Mouse (Mus musculus) testis, adult 2 months (tissue): Measurements from ENCODE around the gene Mlf2. TPM values are rescaled to one million over a fixed set of nuclear protein-coding genes. Genes with fewer than 3 reads are reported as not detected.
A peak's percentile ranks its signal among the peaks of the same experiment; 100 is the strongest.

Source experiments
- H3K27ac ChIP-seq: fragments of 200-500 bp; 2 replicates; pipeline ENCODE4 v1.5.1; 2012; ENCODE audit warnings: low read depth, low read length; ENCODE audit not compliant: control insufficient read depth, insufficient read depth
- H3K27me3 ChIP-seq: fragments of 200-500 bp; 2 replicates; pipeline ENCODE4 v1.6.1; 2012; ENCODE audit warnings: mild to moderate bottlenecking, low read length, moderate library complexity; ENCODE audit not compliant: control insufficient read depth, insufficient read depth
- H3K36me3 ChIP-seq: fragments of 200-500 bp; 2 replicates; pipeline ENCODE4 v1.6.1; 2012; ENCODE audit warnings: mild to moderate bottlenecking, low read length; ENCODE audit not compliant: control insufficient read depth, insufficient read depth
- H3K4me1 ChIP-seq: fragments of 200-500 bp; 2 replicates; pipeline ENCODE4 v1.6.1; 2012; ENCODE audit warnings: low read length; ENCODE audit not compliant: control insufficient read depth, insufficient read depth
- H3K4me3 ChIP-seq: fragments of 200-500 bp; 2 replicates; pipeline ENCODE4 v1.5.1; 2012; ENCODE audit warnings: low read depth, mild to moderate bottlenecking, low read length, moderate library complexity, mixed read lengths; ENCODE audit not compliant: control insufficient read depth
- CTCF ChIP-seq: fragments of 200-500 bp; IDR thresholded peaks from 2 replicates; pipeline ENCODE4 v1.5.1; 2012; ENCODE audit warnings: low read depth, mild to moderate bottlenecking, inconsistent platforms, low read length, moderate library complexity; ENCODE audit not compliant: control insufficient read depth, insufficient read depth, insufficient replicate concordance
- POLR2A ChIP-seq: fragments of 200-500 bp; IDR thresholded peaks from 2 replicates; pipeline ENCODE4 v1.6.1; 2012; ENCODE audit warnings: low read depth, mild to moderate bottlenecking, inconsistent platforms, low read length, moderate library complexity; ENCODE audit not compliant: control insufficient read depth
- polyA plus RNA-seq: library from polyadenylated mRNA; depleted of rRNA; stranded (reverse); fragments of >200 nt; gene quantifications from 2 replicates; pipeline ENCODE4 v1.2.3, GENCODE M21; 2012

The Mlf2 gene
- polyA plus RNA-seq, 1 experiment, result 75.4 TPM

- H3K4me3 ChIP-seq, result peak overlapping the region; percentile 11
- no peaks in the 10 kb centered on the region for H3K36me3 ChIP-seq
- peaks cover 30% of the 10 kb centered on the region for H3K4me1 ChIP-seq
- H3K27me3 ChIP-seq, result peaks cover 5% of the 10 kb centered on the region
- TF ChIP-seq POLR2A, result no peak
- TF ChIP-seq CTCF, result no peak
- H3K27ac ChIP-seq, result no peak overlapping the region
Measured at GRCm38 (mm10) chr6:124914511-124914910, 16.7 kb upstream of the Mlf2 start.

DNA sequence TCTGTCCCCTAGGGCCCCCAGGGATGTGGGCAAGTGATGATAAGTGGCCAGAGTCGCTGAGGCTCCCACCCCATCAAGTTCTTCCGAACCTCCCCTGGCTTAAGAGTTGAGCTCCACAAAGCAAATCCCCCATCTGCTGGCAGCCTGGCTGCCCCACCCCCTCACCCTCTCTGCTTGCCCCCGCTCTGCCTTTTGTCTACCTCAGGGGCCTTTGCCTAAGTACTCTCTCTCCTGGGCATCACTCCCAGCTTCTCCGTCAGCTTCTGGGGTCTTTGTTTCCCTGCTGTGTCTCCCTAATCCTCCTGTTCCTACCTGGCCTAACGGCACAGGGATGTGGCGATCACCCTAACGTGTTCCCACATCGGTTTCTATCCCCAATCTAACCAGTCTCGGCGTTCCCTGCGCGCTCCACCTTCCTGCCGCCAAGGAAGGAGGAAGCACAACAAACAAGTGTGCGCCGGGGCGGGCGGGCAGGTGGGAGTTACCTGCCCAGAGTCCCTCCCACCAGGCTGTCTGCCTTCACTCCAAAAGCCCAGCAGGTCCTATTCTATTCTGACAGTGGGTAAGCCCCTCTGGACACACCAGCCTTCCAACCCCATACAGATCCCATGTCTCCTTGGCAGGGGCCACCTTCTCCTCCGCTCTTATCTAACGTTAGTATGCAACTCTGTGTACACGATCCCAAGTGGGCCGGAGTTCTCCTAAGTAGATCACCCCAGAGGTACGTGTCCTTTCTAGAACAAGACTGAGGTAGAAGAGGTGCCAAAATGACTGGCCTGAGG, 15.8 kb upstream of the Mlf2 start:
- H3K27ac ChIP-seq, result no peak overlapping the region
- peaks cover 5% of the 10 kb centered on the region for H3K27me3 ChIP-seq
- peaks cover 24% of the 10 kb centered on the region for H3K4me1 ChIP-seq
- H3K4me3 ChIP-seq, result peak overlapping the region; percentile 83
- no peaks in the 10 kb centered on the region for H3K36me3 ChIP-seq
- TF ChIP-seq POLR2A, result no peak
- TF ChIP-seq CTCF, result no peak

DNA sequence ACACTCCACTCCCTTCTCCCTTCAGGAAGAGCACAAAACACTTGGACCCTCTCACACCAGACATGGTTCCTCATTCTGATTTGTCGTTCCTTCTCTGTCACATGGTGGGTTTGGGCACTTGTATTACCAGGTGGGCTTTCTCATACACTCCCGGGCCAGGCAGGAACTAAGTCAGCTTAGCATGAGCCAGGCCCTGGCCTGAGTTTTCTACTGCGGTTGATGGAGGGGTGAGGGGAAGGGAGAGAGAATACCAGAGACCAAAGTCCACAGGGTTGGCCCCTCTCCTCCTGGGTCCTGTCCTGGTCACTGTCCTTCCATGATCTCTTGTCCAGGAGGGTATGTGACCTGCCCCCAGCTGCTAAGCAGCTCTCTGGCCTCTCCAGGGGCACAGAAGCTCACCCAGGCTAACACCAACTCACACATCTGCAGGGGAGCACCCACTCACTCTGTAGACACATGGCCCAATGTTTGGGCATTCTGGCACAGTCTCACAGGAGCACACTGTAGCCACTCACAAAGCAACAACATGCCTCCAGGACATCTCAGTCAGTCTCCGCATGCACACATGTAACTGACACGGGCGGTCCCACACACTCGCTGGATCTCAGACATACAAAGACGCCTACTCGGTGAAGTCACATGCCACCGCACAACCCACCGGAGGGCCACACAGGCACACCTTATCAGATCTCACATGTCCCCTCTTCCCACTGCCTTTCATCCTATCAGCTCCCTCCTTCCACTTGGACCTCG, 15.1 kb upstream of the Mlf2 start:
- Histone ChIP-seq H3K4me3 (peak overlapping the region; percentile 83), H3K27me3 (peaks cover 5% of the 10 kb centered on the region), H3K4me1 (peaks cover 24% of the 10 kb centered on the region), H3K36me3 (no peaks in the 10 kb centered on the region), H3K27ac (no peak overlapping the region; the same call in 1 of the 2 replicates)
- TF ChIP-seq POLR2A (peak; percentile 41; the same call in 1 of the 2 replicates), CTCF (no peak)

- H3K27ac ChIP-seq, result peak overlapping the region; percentile 68
- no peaks in the 10 kb centered on the region for H3K36me3 ChIP-seq
- H3K27me3 ChIP-seq, result peaks cover 5% of the 10 kb centered on the region
- TF ChIP-seq POLR2A, result 0 out of 2 replicates have a peak, but pooled peaks have one; percentile 21
- peak; percentile 62; the same call in 1 of the 2 replicates for TF ChIP-seq CTCF
- peak overlapping the region; percentile 92 for H3K4me3 ChIP-seq
- H3K4me1 ChIP-seq, result peaks cover 24% of the 10 kb centered on the region
Measured at GRCm38 (mm10) chr6:124916695-124917517, 14.3 kb upstream of the Mlf2 start.

GRCm38 (mm10) chr6:124917518-124918330, 13.5 kb upstream of the Mlf2 start:
- H3K36me3 ChIP-seq, result no peaks in the 10 kb centered on the region
- TF ChIP-seq POLR2A (peak; percentile 51), CTCF (no peak)
- peak overlapping the region; percentile 92 for H3K4me3 ChIP-seq
- peaks cover 5% of the 10 kb centered on the region for H3K27me3 ChIP-seq
- H3K4me1 ChIP-seq, result peaks cover 24% of the 10 kb centered on the region
- peak overlapping the region; percentile 68 for H3K27ac ChIP-seq

DNA sequence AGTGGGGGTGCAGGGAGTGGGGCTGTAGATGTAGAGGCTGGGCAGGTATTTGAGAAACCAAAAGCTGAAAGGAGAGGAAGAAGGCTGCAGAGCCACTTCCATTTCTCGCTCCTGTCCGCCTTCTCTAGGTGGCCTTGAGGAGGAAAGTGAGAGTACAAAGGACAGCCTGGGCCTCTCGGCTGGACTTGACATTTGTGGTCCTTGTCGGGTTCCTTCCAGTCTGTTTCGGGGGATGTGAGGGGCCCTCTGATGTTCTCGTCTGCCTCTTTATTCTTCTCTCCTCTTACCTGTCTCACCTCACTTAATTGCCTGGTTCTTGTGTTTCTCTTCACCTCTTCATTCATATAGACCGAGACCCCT, 12.9 kb upstream of the Mlf2 start:
- Histone ChIP-seq H3K27ac (peak overlapping the region; percentile 46), H3K4me1 (peaks cover 24% of the 10 kb centered on the region), H3K36me3 (no peaks in the 10 kb centered on the region), H3K27me3 (peaks cover 5% of the 10 kb centered on the region), H3K4me3 (peak overlapping the region; percentile 92)
- TF ChIP-seq POLR2A (0 out of 2 replicates have a peak, but pooled peaks have one; percentile 6), CTCF (no peak)
